In genomic region chr4:117191804-117192203, GRCm38 (mm10) we compare ENCODE assay signal across 16 mouse cellular contexts.
"Had no signal": no experiment of that assay in that cellular context is flagged by ENCODE, and none has a peak within 500 bp of the region (broad histone marks: within the 10 kb centered on the region; RNA-seq: fewer than 3 reads in every experiment).

No protein-coding gene starts in this region.

- H3K36me3 ChIP-seq: limb, embryonic 12.5 days; limb, embryonic 15.5 days; neural tube, embryonic 12.5 days; neural tube, embryonic 15.5 days had no signal

- H3K9ac ChIP-seq: limb, embryonic 12.5 days; limb, embryonic 15.5 days; neural tube, embryonic 12.5 days; neural tube, embryonic 15.5 days had no signal

- H3K4me3 ChIP-seq: limb, embryonic 12.5 days; limb, embryonic 15.5 days; neural tube, embryonic 12.5 days; neural tube, embryonic 15.5 days had no signal

- H3K4me2 ChIP-seq: limb, embryonic 12.5 days; limb, embryonic 15.5 days; midbrain, embryonic 11.5 days; neural tube, embryonic 12.5 days; neural tube, embryonic 15.5 days had no signal

- H3K27ac ChIP-seq: neural tube, embryonic 12.5 days; neural tube, embryonic 15.5 days had no signal

- DNase-seq: kidney, adult 11 months; kidney, adult 8-10 months; kidney, postnatal 14 days; kidney, postnatal 4 days; left cerebral cortex, postnatal 4 days; lung, adult 2 months; lung, postnatal 14 days; lung, postnatal 4 days; midbrain, embryonic 14.5 days; thymus, adult 18-20 months; thymus, postnatal 36 days had no signal

- H3K4me1 ChIP-seq: limb, embryonic 15.5 days; neural tube, embryonic 12.5 days had no signal

- H3K27me3 ChIP-seq: limb, embryonic 12.5 days; limb, embryonic 15.5 days; neural tube, embryonic 12.5 days; neural tube, embryonic 15.5 days had no signal

- H3K9me3 ChIP-seq: limb, embryonic 12.5 days; limb, embryonic 15.5 days; neural tube, embryonic 12.5 days; neural tube, embryonic 15.5 days had no signal
